Mouse (Mus musculus) C2C12 (cell line): ENCODE data around the gene Cnppd1. TPM values are rescaled to one million over a fixed set of nuclear protein-coding genes. Genes with fewer than 3 reads are reported as not detected.

Source experiments
- H3K27me3 ChIP-seq: one replicate; pipeline ENCODE4 v1.6.1; 2011; ENCODE audit not compliant: control insufficient read depth, insufficient read depth, insufficient read length
- H3K36me3 ChIP-seq: one replicate; pipeline ENCODE4 v1.6.1; 2011; ENCODE audit not compliant: control insufficient read depth, insufficient read depth
- H3K4me3 ChIP-seq: one replicate; pipeline ENCODE4 v1.5.1; 2011; ENCODE audit warnings: mild to moderate bottlenecking, control low read depth; ENCODE audit not compliant: poor library complexity, insufficient read depth, severe bottlenecking
- H3K79me2 ChIP-seq: one replicate; pipeline ENCODE4 v1.6.1; 2011; ENCODE audit not compliant: control insufficient read depth, insufficient read depth
- H3K79me3 ChIP-seq: one replicate; pipeline ENCODE4 v1.6.1; 2011; ENCODE audit warnings: low read depth, control low read depth
- H3ac ChIP-seq: one replicate; pipeline ENCODE3; 2011; ENCODE audit warnings: low read depth; ENCODE audit not compliant: control insufficient read depth, insufficient read length
- CEBPB ChIP-seq: IDR thresholded peaks from one replicate; pipeline ENCODE4 v1.6.1; 2011; ENCODE audit warnings: low read depth, mild to moderate bottlenecking, control low read depth, moderate library complexity
- CTCF ChIP-seq: IDR thresholded peaks from one replicate; pipeline ENCODE4 v1.5.1; 2011; ENCODE audit not compliant: control insufficient read depth, insufficient read depth, insufficient read length
- FOSL1 ChIP-seq: IDR thresholded peaks from one replicate; pipeline ENCODE4 v1.8.0; 2011; ENCODE audit warnings: mild to moderate bottlenecking, low read length; ENCODE audit not compliant: poor library complexity, insufficient read depth, severe bottlenecking
- MAX ChIP-seq: IDR thresholded peaks from one replicate; pipeline ENCODE4 v1.6.1; 2011; ENCODE audit warnings: mild to moderate bottlenecking, control low read depth
- MYOD1 ChIP-seq: IDR thresholded peaks from one replicate; pipeline ENCODE4 v1.6.1; 2011; ENCODE audit warnings: low read depth; ENCODE audit not compliant: control insufficient read depth, insufficient read length
- MYOG ChIP-seq: IDR thresholded peaks from one replicate; pipeline ENCODE4 v1.6.1; 2011; ENCODE audit not compliant: control insufficient read depth, insufficient read length; ENCODE audit errors: extremely low read depth
- USF1 ChIP-seq: IDR thresholded peaks from one replicate; pipeline ENCODE4 v1.6.1; 2011; ENCODE audit warnings: low read depth, mild to moderate bottlenecking, control low read depth, moderate library complexity
- polyA plus RNA-seq: library from polyadenylated mRNA; unstranded; fragments of >200 nt; fragmentation: generic; extraction: Trizol; gene quantifications from one replicate; pipeline ENCODE4 v1.2.1, GENCODE M21; 2012; ENCODE audit warnings: missing spikeins

Gene Cnppd1
- polyA plus RNA-seq, 1 experiment: 25.8 TPM

DNA sequence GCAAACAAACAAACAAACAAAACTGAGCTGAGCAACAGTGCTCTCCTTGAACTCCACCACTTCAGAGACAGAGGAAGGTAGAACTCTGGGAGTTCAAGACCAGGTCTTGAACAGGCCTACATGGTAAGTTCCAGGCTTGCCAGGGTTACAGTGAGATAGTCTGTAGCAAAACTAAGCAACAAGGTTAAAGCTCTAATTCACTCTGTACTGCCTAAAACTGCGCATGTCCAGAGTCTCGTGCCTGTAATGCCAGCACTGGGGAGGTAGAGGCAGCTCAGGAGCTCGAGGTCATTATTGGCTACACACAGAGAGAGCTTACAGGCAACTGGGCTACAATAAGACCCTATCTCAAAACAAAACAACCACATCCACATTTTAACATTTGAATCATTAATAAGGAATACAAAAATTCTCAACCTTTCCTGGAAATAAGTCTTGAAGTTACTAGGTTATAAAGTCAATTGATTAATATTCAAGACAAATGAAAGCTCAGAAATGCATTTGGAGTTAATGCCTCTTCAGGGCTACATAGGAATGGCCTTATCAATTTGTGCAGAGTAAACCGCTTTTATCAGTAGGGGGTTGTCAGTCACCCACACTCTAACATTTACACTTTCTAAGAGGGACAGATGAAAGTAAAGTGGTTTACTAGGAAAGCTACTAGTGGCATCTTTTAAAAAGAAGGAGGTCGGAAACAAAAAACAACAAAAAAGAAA lies 17.2 kb upstream of the Cnppd1 start:
- H3K27me3 ChIP-seq: no peaks in the 10 kb centered on the region
- TF ChIP-seq MYOD1: no peak
- no peak for TF ChIP-seq MAX
- no peak for TF ChIP-seq CEBPB
- TF ChIP-seq USF1: no peak
- TF ChIP-seq CTCF: no peak
- TF ChIP-seq MYOG: no peak
- no peak for TF ChIP-seq FOSL1
- no peak overlapping the region for H3K4me3 ChIP-seq
- no peaks in the 10 kb centered on the region for H3K79me3 ChIP-seq
- H3ac ChIP-seq: no peak overlapping the region
- H3K36me3 ChIP-seq: no peaks in the 10 kb centered on the region
- no peaks in the 10 kb centered on the region for H3K79me2 ChIP-seq

GRCm38 (mm10) chr1:75158990-75159389 lies 16.5 kb upstream of the Cnppd1 start:
- H3K79me2 ChIP-seq: no peaks in the 10 kb centered on the region
- H3K79me3 ChIP-seq: no peaks in the 10 kb centered on the region
- no peak for TF ChIP-seq FOSL1
- no peak for TF ChIP-seq USF1
- no peak for TF ChIP-seq MYOG
- no peak for TF ChIP-seq CEBPB
- no peak for TF ChIP-seq CTCF
- no peak for TF ChIP-seq MYOD1
- TF ChIP-seq MAX: no peak
- no peaks in the 10 kb centered on the region for H3K27me3 ChIP-seq
- no peak overlapping the region for H3K4me3 ChIP-seq
- H3ac ChIP-seq: no peak overlapping the region
- H3K36me3 ChIP-seq: no peaks in the 10 kb centered on the region

GRCm38 (mm10) chr1:75155837-75156236 lies 13.3 kb upstream of the Cnppd1 start:
- H3ac ChIP-seq: no peak overlapping the region
- H3K4me3 ChIP-seq: no peak overlapping the region
- no peaks in the 10 kb centered on the region for H3K27me3 ChIP-seq
- no peaks in the 10 kb centered on the region for H3K36me3 ChIP-seq
- H3K79me3 ChIP-seq: no peaks in the 10 kb centered on the region
- TF ChIP-seq MYOD1 (no peak), CTCF (no peak), FOSL1 (no peak), CEBPB (no peak), USF1 (no peak)
- H3K79me2 ChIP-seq: no peaks in the 10 kb centered on the region

DNA sequence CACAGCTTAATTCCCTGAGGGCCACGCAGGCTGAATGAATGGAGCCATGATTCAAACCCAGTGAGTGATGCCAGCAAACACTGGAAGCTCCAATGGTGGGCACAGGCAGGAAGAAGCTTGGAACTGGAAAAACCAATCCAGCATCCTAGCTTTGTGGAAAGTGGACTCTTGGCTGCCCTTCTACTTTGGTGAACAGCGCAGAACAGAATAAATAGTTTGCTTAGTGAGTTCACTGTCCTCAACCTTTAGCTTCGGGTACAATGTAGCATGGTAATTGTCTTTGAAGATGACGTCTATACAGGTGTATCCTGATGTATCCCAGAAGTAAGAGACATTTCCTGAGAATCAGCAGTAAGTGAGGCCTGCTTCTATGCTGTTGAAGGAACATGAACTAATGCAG lies 6.2 kb upstream of the Cnppd1 start:
- no peak overlapping the region for H3ac ChIP-seq
- H3K79me3 ChIP-seq: peaks cover 7% of the 10 kb centered on the region
- peaks cover 12% of the 10 kb centered on the region for H3K79me2 ChIP-seq
- TF ChIP-seq USF1 (no peak), MYOD1 (no peak), MAX (no peak), MYOG (no peak), CEBPB (no peak), FOSL1 (no peak), CTCF (no peak)
- no peaks in the 10 kb centered on the region for H3K27me3 ChIP-seq
- no peak overlapping the region for H3K4me3 ChIP-seq
- H3K36me3 ChIP-seq: peaks cover 48% of the 10 kb centered on the region

DNA sequence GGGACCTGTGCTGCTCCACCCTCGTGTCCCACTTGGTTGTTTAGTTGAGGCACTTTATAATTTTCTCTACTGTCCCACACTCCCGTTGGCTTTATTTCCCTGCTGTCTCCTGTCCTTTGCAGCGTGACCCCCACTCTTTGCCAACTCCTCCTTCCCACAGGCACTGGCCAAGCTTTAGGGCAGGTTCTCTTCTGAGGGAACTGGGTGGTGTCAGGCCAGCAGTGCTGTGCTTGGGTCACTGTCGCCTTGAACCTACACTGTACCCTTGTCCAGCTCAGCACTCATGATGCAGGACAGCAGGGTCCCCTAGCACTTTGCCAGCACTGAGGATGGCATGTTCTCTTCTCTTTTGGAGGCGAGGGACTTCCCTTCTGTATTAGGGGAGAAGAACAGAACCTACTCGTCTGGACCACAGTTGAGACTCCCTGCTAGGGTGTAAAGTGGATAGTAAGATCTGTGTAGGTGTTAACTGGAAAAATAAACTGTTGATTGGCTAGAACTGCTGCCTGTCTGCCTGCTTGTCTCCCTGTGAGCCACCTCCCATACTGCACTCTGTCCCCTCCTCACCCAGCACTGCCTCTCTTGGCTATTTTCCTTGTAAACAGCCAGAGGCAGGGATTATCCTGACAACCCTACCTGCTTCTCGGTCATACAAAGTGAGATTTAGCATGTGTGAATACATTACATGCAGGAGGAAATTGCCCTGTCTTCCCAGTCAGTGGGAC lies 5.1 kb upstream of the Cnppd1 start:
- no peak overlapping the region for H3K4me3 ChIP-seq
- no peak overlapping the region for H3ac ChIP-seq
- TF ChIP-seq FOSL1 (no peak), MYOD1 (no peak), CEBPB (no peak), MYOG (no peak), USF1 (no peak), CTCF (no peak), MAX (no peak)
- peaks cover 48% of the 10 kb centered on the region for H3K36me3 ChIP-seq
- H3K27me3 ChIP-seq: no peaks in the 10 kb centered on the region
- H3K79me3 ChIP-seq: peaks cover 10% of the 10 kb centered on the region
- peaks cover 20% of the 10 kb centered on the region for H3K79me2 ChIP-seq

GRCm38 (mm10) chr1:75145589-75145988 lies 3.1 kb upstream of the Cnppd1 start:
- Histone ChIP-seq H3K79me2 (peaks cover 35% of the 10 kb centered on the region), H3K36me3 (peaks cover 48% of the 10 kb centered on the region), H3K79me3 (peaks cover 11% of the 10 kb centered on the region), H3K4me3 (no peak overlapping the region), H3ac (no peak overlapping the region), H3K27me3 (no peaks in the 10 kb centered on the region)
- TF ChIP-seq USF1 (no peak), MYOD1 (no peak)
